31 mouse cellular contexts compared by ENCODE assay signal in genomic region chr11:85427353-85427752, GRCm38 (mm10).
A peak's percentile ranks its signal among the peaks of the same experiment; 100 is the strongest.
DNase-seq lines count a peak whose midpoint lies in the region; ATAC-seq and TF ChIP-seq lines count a peak whose summit lies in the region.
"Had no signal": no experiment of that assay in that cellular context is flagged by ENCODE, and none has a peak within 500 bp of the region (broad histone marks: within the 10 kb centered on the region; RNA-seq: fewer than 3 reads in every experiment).

No protein-coding gene starts in this region.

- H3K27me3 ChIP-seq in kidney, postnatal 0 days (ENCODE audit: insufficient read depth, low read length) = no peaks in the 10 kb centered on the region
- no peaks in the 10 kb centered on the region for H3K27me3 ChIP-seq in embryonic facial prominence, embryonic 14.5 days (replicated peaks; ENCODE audit: control insufficient read depth, insufficient read depth, low read length)
- H3K27me3 ChIP-seq in heart, adult 2 months (ENCODE audit: control insufficient read depth, insufficient read depth, low read length) = no peaks in the 10 kb centered on the region
- H3K27me3 ChIP-seq: heart, embryonic 12.5 days; hindbrain, embryonic 13.5 days; kidney, embryonic 15.5 days; liver, embryonic 15.5 days; neural tube, embryonic 12.5 days had no signal

- H3K4me1 ChIP-seq in kidney, postnatal 0 days (replicated peaks; ENCODE audit: insufficient read depth, low read length) = no peaks in the 10 kb centered on the region
- peaks cover 35% of the 10 kb centered on the region for H3K4me1 ChIP-seq in embryonic facial prominence, embryonic 14.5 days (ENCODE audit: control insufficient read depth, insufficient read depth, low read length)
- H3K4me1 ChIP-seq in heart, adult 2 months (ENCODE audit: control insufficient read depth, insufficient read depth, low read length) = peaks cover 8% of the 10 kb centered on the region
- H3K4me1 ChIP-seq: heart, embryonic 12.5 days; hindbrain, embryonic 13.5 days; liver, embryonic 15.5 days; neural tube, embryonic 12.5 days had no signal

- no peak overlapping the region for H3K9ac ChIP-seq in kidney, postnatal 0 days (ENCODE audit: low read depth, low read length)
- no peak overlapping the region for H3K9ac ChIP-seq in embryonic facial prominence, embryonic 14.5 days (ENCODE audit: low read depth, low read length)
- no peak overlapping the region for H3K9ac ChIP-seq in heart, adult 2 months (ENCODE audit: low read depth, low read length)
- H3K9ac ChIP-seq: heart, embryonic 12.5 days; hindbrain, embryonic 13.5 days; kidney, embryonic 15.5 days; liver, embryonic 15.5 days; neural tube, embryonic 12.5 days had no signal

- no peak for TF ChIP-seq CTCF in kidney, postnatal 0 days (IDR thresholded peaks at IDR 0.05; ENCODE audit: low read depth)
- TF ChIP-seq CTCF in heart, adult 2 months (IDR thresholded peaks at IDR 0.05) = no peak

- no peak for TF ChIP-seq POLR2A in heart, adult 2 months (IDR thresholded peaks at IDR 0.05; ENCODE audit: insufficient read depth, low read depth, low read length)

- H3K4me2 ChIP-seq in kidney, postnatal 0 days (ENCODE audit: low read length) = no peak overlapping the region
- H3K4me2 ChIP-seq in embryonic facial prominence, embryonic 14.5 days (ENCODE audit: low read depth, low read length) = peak overlapping the region; percentile 35
- H3K4me2 ChIP-seq: heart, embryonic 12.5 days; hindbrain, embryonic 13.5 days; kidney, embryonic 15.5 days; liver, embryonic 15.5 days; midbrain, embryonic 11.5 days; neural tube, embryonic 12.5 days had no signal

- no peaks in the 10 kb centered on the region for H3K9me3 ChIP-seq in kidney, postnatal 0 days (replicated peaks; ENCODE audit: low read length)
- H3K9me3 ChIP-seq in embryonic facial prominence, embryonic 14.5 days (ENCODE audit: control insufficient read depth, low read length) = no peaks in the 10 kb centered on the region
- H3K9me3 ChIP-seq: heart, embryonic 12.5 days; hindbrain, embryonic 13.5 days; kidney, embryonic 15.5 days; liver, embryonic 15.5 days; neural tube, embryonic 12.5 days had no signal

- intact Hi-C loops in heart, adult 2 months (cut with DNase I) = no loop called here

- no peak for TF ChIP-seq EP300 in heart, adult 2 months (IDR thresholded peaks at IDR 0.05; ENCODE audit: insufficient read depth, low read depth, low read length)

- 0 out of 2 replicates have a peak overlapping the region, but pooled peaks have one; percentile 31 for H3K27ac ChIP-seq in kidney, postnatal 0 days
- H3K27ac ChIP-seq in embryonic facial prominence, embryonic 14.5 days (replicated peaks; ENCODE audit: low read depth, low read length) = peak overlapping the region; percentile 77
- no peak overlapping the region for H3K27ac ChIP-seq in heart, adult 2 months
- H3K27ac ChIP-seq: hindbrain, embryonic 13.5 days; layer of hippocampus, adult 2 months; liver, embryonic 15.5 days; neural tube, embryonic 12.5 days; stomach, postnatal 0 days had no signal

- ATAC-seq in kidney, postnatal 0 days (replicated peaks; ENCODE audit: low FRiP score, low read depth) = no peak
- ATAC-seq in embryonic facial prominence, embryonic 14.5 days (ENCODE audit: low read depth) = no peak
- ATAC-seq: forebrain, embryonic 14.5 days; midbrain, embryonic 16.5 days had no signal

- H3K36me3 ChIP-seq in kidney, postnatal 0 days (ENCODE audit: insufficient read depth, low read length) = no peaks in the 10 kb centered on the region
- no peaks in the 10 kb centered on the region for H3K36me3 ChIP-seq in embryonic facial prominence, embryonic 14.5 days (ENCODE audit: control insufficient read depth, insufficient read depth, low read length)
- no peaks in the 10 kb centered on the region; the same call in 1 of the 2 replicates for H3K36me3 ChIP-seq in heart, adult 2 months (ENCODE audit: control insufficient read depth, insufficient read depth, low read length)
- H3K36me3 ChIP-seq: heart, embryonic 12.5 days; hindbrain, embryonic 13.5 days; kidney, embryonic 15.5 days; liver, embryonic 15.5 days; neural tube, embryonic 12.5 days had no signal

- WGBS in kidney, postnatal 0 days = 71% methylated on average over 6 of the region's 6 CpGs
- 33% methylated on average over 6 of the region's 6 CpGs for WGBS in embryonic facial prominence, embryonic 14.5 days
- WGBS in heart, adult 2 months = 74% methylated on average over 6 of the region's 6 CpGs

- no peak for DNase-seq in kidney, postnatal 0 days (ENCODE audit: low spot score)
- DNase-seq in kidney, adult 18-20 months = no peak
- peak; percentile 17 for DNase-seq in ES-CJ7 (ENCODE audit: low read depth, low spot score)
- peak; percentile 48 for DNase-seq in ZHBTc4 (ENCODE audit: low read depth, low spot score)
- peak; percentile 25 for DNase-seq in embryonic facial prominence, embryonic 14.5 days (ENCODE audit: low spot score)
- no peak for DNase-seq in heart, adult 2 months
- DNase-seq in layer of hippocampus, adult 8-10 months (ENCODE audit: low spot score in 2 of 2) = no peak
- DNase-seq: adrenal gland, adult 8-10 months; cerebellum, adult 2 months; cerebellum, postnatal 14 days; gastrocnemius, postnatal 25 days; heart, adult 11 months; heart, postnatal 4 days; kidney, adult 11 months; kidney, postnatal 36 days; lung, postnatal 36 days; right cerebral cortex, adult 18-20 months; right cerebral cortex, postnatal 4 days; thymus, adult 18-20 months; thymus, postnatal 25 days had no signal

- no peak overlapping the region for H3K4me3 ChIP-seq in kidney, postnatal 0 days (replicated peaks; ENCODE audit: low read depth, low read length)
- no peak overlapping the region for H3K4me3 ChIP-seq in embryonic facial prominence, embryonic 14.5 days (ENCODE audit: low read depth, low read length)
- H3K4me3 ChIP-seq in heart, adult 2 months = no peak overlapping the region
- H3K4me3 ChIP-seq: heart, embryonic 12.5 days; hindbrain, embryonic 13.5 days; kidney, embryonic 15.5 days; layer of hippocampus, adult 2 months; liver, embryonic 15.5 days; myocyte; neural tube, embryonic 12.5 days had no signal

- no peaks in the 10 kb centered on the region for H3K79me2 ChIP-seq in heart, adult 2 months (replicated peaks; ENCODE audit: control insufficient read depth, insufficient read depth, low read length)

Comparison
In these comparisons a context has a peak if more than half of its experiments do, and no peak if none do; other contexts are left out.
1. DNase-seq: peak in ES-CJ7 (single experiment), ZHBTc4 (single experiment) and embryonic facial prominence, embryonic 14.5 days (single experiment); none in kidney, postnatal 0 days (single experiment), kidney, adult 18-20 months (single experiment), heart, adult 2 months (0 of 2) and layer of hippocampus, adult 8-10 months (0 of 2).